Mouse (Mus musculus) limb, embryonic 10.5 days (tissue): ENCODE results near the gene BC048403. TPM values are rescaled to one million over a fixed set of nuclear protein-coding genes. Genes with fewer than 3 reads are reported as not detected.
A peak's percentile ranks its signal among the peaks of the same experiment; 100 is the strongest.

Experiments
- DNase-seq: peaks from one replicate; pipeline ENCODE4 v3.0.0-alpha.2; 2017; ENCODE audit warnings: low spot score
- H3K27ac ChIP-seq: fragments of 300-500 bp; sonication (generic); 2 replicates; pipeline ENCODE4 v1.5.1; 2016; ENCODE audit warnings: mild to moderate bottlenecking
- H3K27me3 ChIP-seq: fragments of 300-500 bp; sonication (generic); 2 replicates; pipeline ENCODE4 v1.6.1; 2016; ENCODE audit warnings: low read depth, mild to moderate bottlenecking; ENCODE audit not compliant: poor library complexity, severe bottlenecking
- H3K36me3 ChIP-seq: fragments of 300-500 bp; sonication (generic); 2 replicates; pipeline ENCODE4 v1.6.1; 2016; ENCODE audit warnings: mild to moderate bottlenecking, moderate library complexity
- H3K4me1 ChIP-seq: fragments of 300-500 bp; sonication (generic); 2 replicates; pipeline ENCODE4 v1.6.1; 2016
- H3K4me3 ChIP-seq: fragments of 300-500 bp; sonication (generic); 2 replicates; pipeline ENCODE4 v1.5.1; 2016; ENCODE audit warnings: mild to moderate bottlenecking, moderate library complexity
- H3K9me3 ChIP-seq: fragments of 300-500 bp; sonication (generic); replicated peaks from 2 replicates; pipeline ENCODE4 v1.6.1; 2016; ENCODE audit warnings: mild to moderate bottlenecking
- WGBS: fragments of 180-500 bp; shearing (Covaris S2); methylation state at CpG from one replicate; pipeline ENCODE4 v1.1.7; 2016; 5-methylcytosine and 5-hydroxymethylcytosine counted together
- polyA plus RNA-seq: library from polyadenylated mRNA; unstranded; fragments of >200 nt; fragmentation: Nextera tagmentation; extraction: Ambion mirVana; gene quantifications from 2 replicates; pipeline ENCODE4 v1.2.1, GENCODE M21; 2016

Gene BC048403
- polyA plus RNA-seq, 1 experiment from 2014 or later, result 2.9 TPM

GRCm38 (mm10) chr10:121727151-121727550 is 12.6 kb upstream of the BC048403 start:
- no peaks in the 10 kb centered on the region for H3K4me1 ChIP-seq
- H3K9me3 ChIP-seq, result 0 out of 2 replicates have a peak, but pooled peaks cover under 1% of the 10 kb centered on the region
- H3K4me3 ChIP-seq, result no peak overlapping the region
- 72% methylated on average over 4 of the region's 4 CpGs for WGBS
- DNase-seq, result no peak
- no peaks in the 10 kb centered on the region for H3K27me3 ChIP-seq
- H3K36me3 ChIP-seq, result no peaks in the 10 kb centered on the region
- H3K27ac ChIP-seq, result no peak overlapping the region

GRCm38 (mm10) chr10:121728226-121728625 is 11.5 kb upstream of the BC048403 start:
- no peaks in the 10 kb centered on the region for H3K27me3 ChIP-seq
- no peak overlapping the region for H3K27ac ChIP-seq
- DNase-seq, result no peak
- no peaks in the 10 kb centered on the region for H3K36me3 ChIP-seq
- no peak overlapping the region for H3K4me3 ChIP-seq
- no peaks in the 10 kb centered on the region for H3K4me1 ChIP-seq
- WGBS, result 98% methylated on average over 4 of the region's 4 CpGs
- no peaks in the 10 kb centered on the region for H3K9me3 ChIP-seq

- Histone ChIP-seq H3K4me3 (no peak overlapping the region), H3K9me3 (no peaks in the 10 kb centered on the region), H3K27me3 (no peaks in the 10 kb centered on the region), H3K36me3 (no peaks in the 10 kb centered on the region), H3K4me1 (no peaks in the 10 kb centered on the region), H3K27ac (no peak overlapping the region)
- 96% methylated on average over 8 of the region's 8 CpGs for WGBS
- no peak for DNase-seq
These were observed 8.6 kb upstream of the BC048403 start for GRCm38 (mm10) chr10:121731048-121731725.

- Histone ChIP-seq H3K4me1 (no peaks in the 10 kb centered on the region), H3K36me3 (no peaks in the 10 kb centered on the region), H3K4me3 (no peak overlapping the region), H3K9me3 (no peaks in the 10 kb centered on the region), H3K27me3 (no peaks in the 10 kb centered on the region), H3K27ac (no peak overlapping the region)
- DNase-seq, result no peak
- WGBS, result 94% methylated on average over 9 of the region's 9 CpGs
These were observed 7.2 kb upstream of the BC048403 start for GRCm38 (mm10) chr10:121732542-121732941.

GRCm38 (mm10) chr10:121737256-121737655 is 2.5 kb upstream of the BC048403 start:
- Histone ChIP-seq H3K9me3 (no peaks in the 10 kb centered on the region), H3K36me3 (no peaks in the 10 kb centered on the region), H3K4me1 (peaks cover 17% of the 10 kb centered on the region), H3K27me3 (no peaks in the 10 kb centered on the region), H3K27ac (no peak overlapping the region), H3K4me3 (no peak overlapping the region)
- DNase-seq, result no peak
- WGBS, result 89% methylated on average over 3 of the region's 3 CpGs

GRCm38 (mm10) chr10:121742336-121742735 is 2.6 kb downstream of the BC048403 start:
- 32% methylated on average over 4 of the region's 4 CpGs for WGBS

GRCm38 (mm10) chr10:121750175-121750574 is 10.4 kb downstream of the BC048403 start:
- peaks cover 38% of the 10 kb centered on the region for H3K36me3 ChIP-seq
- 94% methylated on average over 12 of the region's 12 CpGs for WGBS

More at GRCm38 (mm10) chr10:121742336-121742735, 2.6 kb downstream of the BC048403 start:
- DNase-seq, result no peak
- no peak overlapping the region for H3K4me3 ChIP-seq
- H3K27me3 ChIP-seq, result no peaks in the 10 kb centered on the region
- peaks cover 22% of the 10 kb centered on the region for H3K4me1 ChIP-seq
- no peaks in the 10 kb centered on the region for H3K9me3 ChIP-seq
- no peak overlapping the region for H3K27ac ChIP-seq
- H3K36me3 ChIP-seq, result peaks cover 22% of the 10 kb centered on the region

GRCm38 (mm10) chr10:121754237-121754636 is 14.5 kb downstream of the BC048403 start:
- no peak overlapping the region for H3K27ac ChIP-seq
- WGBS, result 88% methylated on average over 5 of the region's 5 CpGs
- H3K4me3 ChIP-seq, result no peak overlapping the region
- no peaks in the 10 kb centered on the region for H3K9me3 ChIP-seq
- DNase-seq, result no peak
- peaks cover 10% of the 10 kb centered on the region for H3K36me3 ChIP-seq
- no peaks in the 10 kb centered on the region for H3K4me1 ChIP-seq
- H3K27me3 ChIP-seq, result no peaks in the 10 kb centered on the region

More at GRCm38 (mm10) chr10:121750175-121750574, 10.4 kb downstream of the BC048403 start:
- no peak for DNase-seq
- no peak overlapping the region for H3K4me3 ChIP-seq
- H3K4me1 ChIP-seq, result no peaks in the 10 kb centered on the region
- H3K27me3 ChIP-seq, result no peaks in the 10 kb centered on the region
- no peak overlapping the region for H3K27ac ChIP-seq
- no peaks in the 10 kb centered on the region for H3K9me3 ChIP-seq

- Histone ChIP-seq H3K36me3 (peaks cover 1% of the 10 kb centered on the region), H3K27ac (no peak overlapping the region), H3K9me3 (no peaks in the 10 kb centered on the region), H3K27me3 (no peaks in the 10 kb centered on the region), H3K4me3 (no peak overlapping the region), H3K4me1 (no peaks in the 10 kb centered on the region)
- DNase-seq, result no peak
- WGBS, result 13% methylated on average over 1 of the region's 1 CpGs
These were observed 16.1 kb downstream of the BC048403 start for GRCm38 (mm10) chr10:121755822-121756221.

- no peaks in the 10 kb centered on the region for H3K36me3 ChIP-seq
- WGBS, result 87% methylated on average over 4 of the region's 4 CpGs
- H3K9me3 ChIP-seq, result no peaks in the 10 kb centered on the region
- no peak overlapping the region for H3K4me3 ChIP-seq
- no peaks in the 10 kb centered on the region for H3K27me3 ChIP-seq
- DNase-seq, result no peak
- no peak overlapping the region for H3K27ac ChIP-seq
- H3K4me1 ChIP-seq, result no peaks in the 10 kb centered on the region
These were observed 16.9 kb downstream of the BC048403 start for GRCm38 (mm10) chr10:121756677-121757076.

GRCm38 (mm10) chr10:121759095-121759494 is 19.4 kb downstream of the BC048403 start:
- H3K36me3 ChIP-seq, result no peaks in the 10 kb centered on the region
- WGBS, result 54% methylated on average over 8 of the region's 8 CpGs
- no peak overlapping the region for H3K27ac ChIP-seq
- no peaks in the 10 kb centered on the region for H3K27me3 ChIP-seq
- H3K4me1 ChIP-seq, result no peaks in the 10 kb centered on the region
- peak; percentile 42 for DNase-seq
- no peak overlapping the region for H3K4me3 ChIP-seq
- no peaks in the 10 kb centered on the region for H3K9me3 ChIP-seq

GRCm38 (mm10) chr10:121762141-121762540 is 22.4 kb downstream of the BC048403 start:
- DNase-seq, result no peak
- Histone ChIP-seq H3K9me3 (no peaks in the 10 kb centered on the region), H3K27ac (no peak overlapping the region), H3K4me3 (no peak overlapping the region), H3K36me3 (no peaks in the 10 kb centered on the region), H3K4me1 (no peaks in the 10 kb centered on the region), H3K27me3 (no peaks in the 10 kb centered on the region)
- WGBS, result 89% methylated on average over 9 of the region's 9 CpGs

GRCm38 (mm10) chr10:121763191-121763590 is 23.5 kb downstream of the BC048403 start:
- H3K4me3 ChIP-seq, result no peak overlapping the region
- H3K9me3 ChIP-seq, result no peaks in the 10 kb centered on the region
- no peaks in the 10 kb centered on the region for H3K36me3 ChIP-seq
- H3K4me1 ChIP-seq, result no peaks in the 10 kb centered on the region
- 91% methylated on average over 10 of the region's 13 CpGs for WGBS
- no peak overlapping the region for H3K27ac ChIP-seq
- H3K27me3 ChIP-seq, result no peaks in the 10 kb centered on the region
- DNase-seq, result no peak
